Mouse (Mus musculus) G1E (cell line): ENCODE measurements around the gene Cstad.

ENCODE experiments used
- CTCF ChIP-seq: IDR thresholded peaks from 2 replicates; pipeline ENCODE4 v1.5.1; 2012; ENCODE audit warnings: low read depth, low read length, inconsistent platforms, mixed read lengths
- GATA1 ChIP-seq: IDR thresholded peaks from 2 replicates; pipeline ENCODE4 v1.6.1; 2012; ENCODE audit warnings: borderline replicate concordance, low read length, inconsistent platforms, mixed read lengths
- GATA2 ChIP-seq: IDR thresholded peaks from 2 replicates; pipeline ENCODE4 v1.6.1; 2012; ENCODE audit warnings: low read depth, low read length, inconsistent platforms, borderline replicate concordance
- TAL1 ChIP-seq: conservative IDR thresholded peaks from 2 replicates; pipeline ENCODE4 v1.6.1; 2012; ENCODE audit warnings: low read depth, low read length, inconsistent platforms, mixed read lengths

GRCm38 (mm10) chr2:30587161-30587560, 7.7 kb upstream of the Cstad start:
- no peak for TF ChIP-seq CTCF
- TF ChIP-seq GATA1, result no peak
- TF ChIP-seq TAL1, result no peak
- TF ChIP-seq GATA2, result no peak
